Mouse (Mus musculus) forelimb bud, embryonic 11.5 days (tissue): ENCODE data around the gene Plk2.

Experiments
- DNase-seq: peaks from one replicate; pipeline ENCODE4 v3.0.0-alpha.2; 2012; ENCODE audit warnings: low read depth, low spot score

The Plk2 gene

GRCm38 (mm10) chr13:110406152-110406551, 11.3 kb downstream of the Plk2 start:
- no peak for DNase-seq

DNA sequence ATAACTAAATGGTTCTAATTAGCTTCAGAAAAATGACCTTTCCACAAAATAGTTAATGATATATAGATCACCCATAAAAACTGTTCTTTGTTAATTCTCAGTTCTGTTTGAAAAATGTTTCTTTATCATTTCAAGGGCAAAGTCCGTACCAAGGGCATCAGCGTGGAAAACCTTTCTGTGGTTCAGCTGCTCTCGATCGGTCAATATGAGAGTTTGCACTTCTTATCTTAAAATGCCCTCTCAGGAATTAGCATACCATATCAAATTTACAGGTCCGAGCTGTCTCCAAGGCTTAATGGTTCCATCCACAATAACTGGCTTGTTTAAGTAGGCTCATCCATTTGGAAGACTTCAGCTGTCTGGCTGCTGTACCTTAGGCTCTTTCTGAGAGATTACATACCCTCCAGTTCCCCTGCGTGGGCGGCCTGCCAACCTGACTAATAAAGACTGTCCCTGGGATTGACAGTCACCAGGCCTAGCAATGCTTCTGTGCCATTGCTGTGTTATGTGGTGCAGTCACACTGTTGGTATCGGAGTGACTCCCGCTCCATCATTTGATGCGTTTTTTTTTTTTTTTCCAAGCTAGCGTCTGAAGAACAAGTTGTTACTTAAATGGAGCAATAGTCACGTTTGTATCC, 17.8 kb downstream of the Plk2 start:
- DNase-seq = no peak

DNA sequence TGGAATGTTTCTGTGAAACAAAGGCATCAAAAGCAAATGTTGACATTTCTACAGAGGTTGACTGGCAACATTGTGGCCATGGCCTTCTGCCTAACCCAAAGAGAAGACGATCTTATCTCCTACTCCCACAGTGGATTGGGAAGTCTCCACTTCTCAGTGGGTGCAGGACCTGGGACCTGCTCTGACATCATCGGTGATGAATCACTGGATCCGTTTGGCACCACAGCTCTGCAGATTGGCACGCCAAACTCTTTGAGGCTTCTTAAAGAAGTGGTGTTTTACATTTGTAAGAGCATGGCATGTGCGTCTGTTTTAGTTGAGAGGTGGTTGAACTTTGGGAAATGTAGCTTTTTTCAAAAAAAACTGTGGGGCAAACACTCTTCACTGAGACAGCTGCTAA, 23.8 kb downstream of the Plk2 start:
- DNase-seq = no peak

GRCm38 (mm10) chr13:110419640-110420039, 24.8 kb downstream of the Plk2 start:
- DNase-seq = no peak

DNA sequence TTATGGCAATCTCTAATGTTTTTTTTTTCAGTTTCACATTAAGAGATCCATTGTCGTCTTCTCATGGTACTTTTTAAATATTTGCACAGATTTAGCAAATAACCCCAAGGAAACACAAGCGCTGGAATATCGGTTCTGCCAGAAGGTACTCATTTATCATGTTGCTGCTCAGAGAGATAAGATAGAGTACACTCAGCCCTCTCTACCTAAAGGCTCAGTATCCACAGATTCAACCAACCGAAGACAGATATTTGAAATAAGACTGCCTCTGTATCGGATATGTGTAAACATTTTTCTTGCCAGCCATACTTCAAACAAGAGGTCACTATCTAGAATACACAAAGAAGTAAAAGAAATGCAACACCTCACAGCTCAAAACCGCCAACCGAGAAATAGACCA, 27.6 kb downstream of the Plk2 start:
- no peak for DNase-seq

GRCm38 (mm10) chr13:110425512-110426222, 30.8 kb downstream of the Plk2 start:
- DNase-seq = no peak

DNA sequence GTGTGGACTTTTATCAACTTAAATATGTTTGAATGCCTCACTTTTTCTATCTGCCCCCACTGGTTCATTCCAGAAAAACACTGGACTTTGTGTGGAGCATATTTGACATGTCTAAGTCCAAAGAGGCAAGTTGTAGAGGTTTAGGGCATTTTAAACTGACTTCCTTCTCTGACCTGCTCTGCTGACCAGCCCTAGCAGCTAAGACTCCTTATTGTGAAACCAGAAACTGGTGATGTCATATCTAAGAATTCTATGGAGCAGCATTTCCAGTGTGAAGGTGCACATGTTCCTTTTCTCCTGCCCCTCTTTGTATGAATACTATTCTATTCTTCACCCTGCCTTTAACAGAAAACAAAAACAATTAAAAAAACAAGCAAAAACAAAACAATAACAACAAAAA, 36.5 kb downstream of the Plk2 start:
- no peak for DNase-seq

- DNase-seq = no peak
Observed at GRCm38 (mm10) chr13:110432062-110432566, 37.3 kb downstream of the Plk2 start.

- DNase-seq = no peak
Observed at GRCm38 (mm10) chr13:110432613-110433012, 37.8 kb downstream of the Plk2 start.

GRCm38 (mm10) chr13:110436692-110437091, 41.8 kb downstream of the Plk2 start:
- no peak for DNase-seq

GRCm38 (mm10) chr13:110438624-110439023, 43.8 kb downstream of the Plk2 start:
- DNase-seq = no peak

DNA sequence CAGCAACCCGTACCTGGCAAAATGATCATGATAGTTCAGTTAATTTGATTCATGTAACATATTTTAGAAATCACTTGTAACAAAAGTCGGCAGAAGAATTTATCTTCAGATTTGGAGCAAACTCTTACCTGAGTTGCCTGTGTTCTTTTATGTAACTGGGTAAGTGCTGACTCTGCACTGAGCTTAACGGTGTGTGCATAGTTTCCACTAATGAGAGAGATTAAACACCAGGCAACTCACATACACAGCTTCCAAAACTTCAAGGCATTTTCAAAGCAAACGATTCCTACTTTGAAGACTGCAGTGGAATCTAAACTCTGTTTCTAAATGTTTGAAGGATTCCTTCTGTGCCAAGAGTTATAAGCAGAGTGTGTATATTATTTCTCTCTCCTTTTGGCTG, 49.5 kb downstream of the Plk2 start:
- no peak for DNase-seq

DNA sequence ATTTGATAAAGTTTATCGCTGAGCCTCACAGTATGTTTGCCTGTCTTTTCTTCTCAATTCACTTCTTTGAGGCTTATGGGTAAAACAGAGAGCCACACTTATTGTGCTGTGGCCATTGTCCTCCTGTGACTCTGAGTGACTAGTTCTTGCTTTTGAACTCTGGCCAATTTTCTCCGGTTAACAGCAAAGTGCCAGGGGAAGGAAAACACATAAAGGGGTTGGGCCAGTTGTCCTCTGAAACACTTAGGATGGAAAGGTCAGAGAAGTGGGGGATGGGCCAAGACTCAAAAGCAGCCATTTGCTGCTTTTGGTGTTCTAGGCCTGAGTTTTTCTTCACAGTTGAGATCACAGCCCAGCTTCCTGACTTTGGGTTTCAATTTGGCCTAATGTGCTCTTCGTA, 50.0 kb downstream of the Plk2 start:
- no peak for DNase-seq

DNA sequence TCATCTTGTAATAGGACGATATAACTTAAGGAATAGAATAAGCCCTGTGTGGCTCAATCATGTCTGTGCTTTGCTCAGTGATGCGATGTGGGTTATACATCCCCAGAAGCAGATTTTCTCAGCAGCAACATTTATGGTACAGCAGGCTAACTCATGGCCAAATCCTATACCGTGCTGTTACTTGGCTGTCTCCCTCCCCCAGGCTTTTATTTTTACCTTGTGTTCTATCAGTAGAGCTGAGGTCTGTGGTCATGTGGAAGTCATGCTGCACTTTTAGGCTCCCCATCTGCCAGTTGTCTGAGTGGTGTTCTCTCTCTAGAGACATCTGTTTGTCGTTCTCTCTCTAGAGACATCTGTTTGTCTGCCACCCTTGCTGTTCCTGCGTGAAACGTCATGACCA, 51.6 kb downstream of the Plk2 start:
- no peak for DNase-seq

DNA sequence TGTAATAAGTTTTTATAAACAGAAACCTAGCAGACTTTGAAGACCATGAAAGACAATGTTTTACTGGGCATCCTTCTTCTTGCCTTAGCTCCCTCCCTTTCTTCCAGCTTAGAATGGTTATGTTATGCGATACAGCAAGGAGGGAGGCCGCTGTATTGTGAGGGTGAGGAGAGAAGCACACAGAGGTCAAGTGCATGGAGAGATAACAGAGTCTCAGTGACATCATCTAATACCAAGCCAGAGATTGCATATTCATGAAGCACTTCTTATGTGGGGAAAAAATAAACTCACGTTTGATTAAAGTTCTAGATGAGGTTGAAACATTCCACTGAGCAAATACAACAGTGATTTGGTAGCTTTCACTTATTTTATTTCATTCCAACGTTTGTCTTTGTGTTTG, 55.2 kb downstream of the Plk2 start:
- no peak for DNase-seq
